In the genomic region with DNA sequence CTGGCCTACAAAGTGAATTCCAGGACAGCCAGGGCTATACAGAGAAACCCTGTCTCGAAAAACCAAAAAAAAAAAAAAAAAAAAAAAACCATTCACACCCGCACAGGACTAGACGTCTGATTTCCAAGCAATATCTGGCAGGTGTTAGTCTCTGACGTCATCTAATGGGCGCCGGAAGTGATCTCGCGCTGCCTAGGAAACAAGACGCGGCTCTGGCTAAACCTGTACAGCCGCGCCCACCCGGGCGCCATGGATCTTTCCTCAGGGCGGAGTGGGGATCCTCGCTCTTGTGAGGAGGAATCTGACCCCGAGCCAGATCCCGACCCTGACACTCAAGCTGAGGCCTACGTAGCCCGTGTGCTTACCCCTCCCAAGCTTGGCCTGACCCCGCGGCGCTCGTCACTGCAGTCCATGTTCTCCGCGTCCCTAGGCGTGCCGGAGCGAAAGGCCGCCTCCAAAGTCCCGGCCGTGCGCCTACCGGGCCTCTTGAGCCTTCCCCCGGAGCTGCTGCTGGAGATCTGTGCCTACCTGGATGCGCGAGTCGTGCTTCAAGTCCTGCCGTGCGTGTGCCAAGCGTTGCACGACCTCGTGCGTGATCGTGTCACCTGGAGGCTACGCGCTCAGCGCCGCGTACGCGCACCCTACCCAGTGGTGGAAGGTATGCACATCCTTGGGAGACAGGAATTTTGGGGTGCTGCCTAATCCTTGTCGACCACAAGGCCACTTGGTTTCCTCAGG, we compare ENCODE assay signal across 7 mouse cellular contexts. TPM values are rescaled to one million over a fixed set of nuclear protein-coding genes. Genes with fewer than 3 reads are reported as not detected.
DNase-seq lines count a peak whose midpoint lies in the region; ATAC-seq and TF ChIP-seq lines count a peak whose summit lies in the region.

A gene (plus strand): TSS at position 177 of the 738 bp plus-strand sequence.

- no peak within 1 kb of the TSS; the same call in 1 of the 2 replicates for H3K27ac ChIP-seq in intestine, postnatal 0 days (ENCODE audit: low read depth, low read length)
- H3K27ac ChIP-seq in midbrain, embryonic 12.5 days (replicated peaks), result 0 out of 2 replicates have a peak within 1 kb of the TSS, but pooled peaks have one; percentile 1
- H3K27ac ChIP-seq in small intestine, adult 2 months (ENCODE audit: insufficient read depth, low read depth, low read length), result peak within 1 kb of the TSS; percentile 8; the same call in 1 of the 2 replicates

- under 1% methylated on average over 52 of the region's 53 CpGs for WGBS in intestine, postnatal 0 days
- under 1% methylated on average over 53 of the region's 53 CpGs for WGBS in midbrain, embryonic 12.5 days
- WGBS in small intestine, adult 2 months, result under 1% methylated on average over 53 of the region's 53 CpGs

- TF ChIP-seq POLR2A in small intestine, adult 2 months (IDR thresholded peaks at IDR 0.05; ENCODE audit: low read depth, low read length), result no peak

- peaks cover 6% of the 10 kb centered on the region; the same call in 1 of the 2 replicates for H3K36me3 ChIP-seq in intestine, postnatal 0 days (ENCODE audit: control insufficient read depth, insufficient read depth)
- peaks cover 30% of the 10 kb centered on the region for H3K36me3 ChIP-seq in midbrain, embryonic 12.5 days
- H3K36me3 ChIP-seq in small intestine, adult 2 months (ENCODE audit: control insufficient read depth, insufficient read depth, low read length), result peaks cover 16% of the 10 kb centered on the region

- peak within 1 kb of the TSS; percentile 65 for H3K9ac ChIP-seq in intestine, postnatal 0 days (ENCODE audit: low read depth, low read length)
- H3K9ac ChIP-seq in midbrain, embryonic 12.5 days (replicated peaks), result peak within 1 kb of the TSS; percentile 71

- ATAC-seq in intestine, postnatal 0 days, result peak; percentile 85
- peak; percentile 93 for ATAC-seq in midbrain, embryonic 12.5 days (ENCODE audit: low FRiP score, low read depth)

- intact Hi-C loops in left cerebral cortex, postnatal 4 days (cut with DNase I), result no loop called here

- no peaks in the 10 kb centered on the region for H3K27me3 ChIP-seq in intestine, postnatal 0 days (replicated peaks; ENCODE audit: control insufficient read depth, insufficient read depth, low read length)
- H3K27me3 ChIP-seq in midbrain, embryonic 12.5 days, result no peaks in the 10 kb centered on the region
- H3K27me3 ChIP-seq in small intestine, adult 2 months (ENCODE audit: control insufficient read depth, insufficient read depth, low read length), result no peaks in the 10 kb centered on the region

- H3K9me3 ChIP-seq in intestine, postnatal 0 days (ENCODE audit: control insufficient read depth), result no peaks in the 10 kb centered on the region
- H3K9me3 ChIP-seq in midbrain, embryonic 12.5 days, result no peaks in the 10 kb centered on the region

- H3K4me1 ChIP-seq in intestine, postnatal 0 days (replicated peaks; ENCODE audit: control insufficient read depth, insufficient read depth, low read length), result 0 out of 2 replicates have a peak, but pooled peaks cover 6% of the 10 kb centered on the region
- peaks cover 18% of the 10 kb centered on the region for H3K4me1 ChIP-seq in midbrain, embryonic 12.5 days
- peaks cover 10% of the 10 kb centered on the region for H3K4me1 ChIP-seq in small intestine, adult 2 months (ENCODE audit: control insufficient read depth, insufficient read depth, insufficient read length, low read length)

- peak within 1 kb of the TSS; percentile 93 for H3K4me2 ChIP-seq in intestine, postnatal 0 days (replicated peaks; ENCODE audit: low read depth)
- peak within 1 kb of the TSS; percentile 92 for H3K4me2 ChIP-seq in midbrain, embryonic 12.5 days (replicated peaks)

- peak within 1 kb of the TSS; percentile 65 for H3K4me3 ChIP-seq in intestine, postnatal 0 days (ENCODE audit: low read depth, low read length)
- peak within 1 kb of the TSS; percentile 68 for H3K4me3 ChIP-seq in midbrain, embryonic 12.5 days
- H3K4me3 ChIP-seq in small intestine, adult 2 months (ENCODE audit: low read depth, low read length), result peak within 1 kb of the TSS; percentile 97

- peak; percentile 91 for DNase-seq in adrenal gland, adult 2 months
- DNase-seq in embryo, embryonic 11.5 days (ENCODE audit: low read depth, low spot score), result peak; percentile 88
- DNase-seq in gastrocnemius, postnatal 4 days (ENCODE audit: low spot score in 2 of 2), result peak; percentile 74 to 83
- DNase-seq in left cerebral cortex, postnatal 4 days, result peak; percentile 88

- TF ChIP-seq CTCF in intestine, postnatal 0 days (IDR thresholded peaks at IDR 0.05; ENCODE audit: low read depth), result no peak
- no peak for TF ChIP-seq CTCF in small intestine, adult 2 months (IDR thresholded peaks at IDR 0.05; ENCODE audit: extremely low read depth, insufficient read length, insufficient replicate concordance, low read depth, low read length)

RNA-seq across cellular contexts. Expression of the gene that starts here (rescaled TPM):
- total RNA-seq in adrenal gland, adult 2 months (2021), result 10 to 100 TPM; 12.3 to 13.5 TPM
- polyA plus RNA-seq in adrenal gland, adult 2 months (2012; rRNA removed), result 55.8 and 56.2 TPM in 2 replicates
- 10 to 100 TPM; 10.6 to 12.9 TPM for total RNA-seq in gastrocnemius, postnatal 4 days (2021)
- polyA plus RNA-seq in intestine, postnatal 0 days (2015; fragmentation: Nextera tagmentation; extraction: Ambion mirVana), result 22.1 and 25.8 TPM in 2 replicates
- 10 to 100 TPM; 79.0 to 80.0 TPM for total RNA-seq in left cerebral cortex, postnatal 4 days (2021)
- 40.7 and 41.6 TPM in 2 replicates for polyA plus RNA-seq in midbrain, embryonic 12.5 days (2016; fragmentation: Nextera tagmentation; extraction: Ambion mirVana)
- polyA plus RNA-seq in small intestine, adult 2 months (2012; rRNA removed), result 36.4 and 52.5 TPM in 2 replicates

Comparison
In these comparisons a context has a peak if more than half of its experiments do, and no peak if none do; other contexts are left out.
1. RNA of the gene that starts here (total RNA-seq): 79.0 to 80.0 TPM in left cerebral cortex, postnatal 4 days; 12.3 to 13.5 TPM in adrenal gland, adult 2 months and 10.6 to 12.9 TPM in gastrocnemius, postnatal 4 days; every median in the first group is over 4 times any median in the second.
2. Peak in every context shown above with its lines, with median percentiles within 50 percentile points of each other: DNase-seq and H3K4me3 ChIP-seq.